In genomic region chr13:108214081-108214484, GRCm38 (mm10) we compare ENCODE assay signal across 8 mouse cellular contexts. TPM values are rescaled to one million over a fixed set of nuclear protein-coding genes. Genes with fewer than 3 reads are reported as not detected.
DNase-seq lines count a peak whose midpoint lies in the region; ATAC-seq and TF ChIP-seq lines count a peak whose summit lies in the region.

Elovl7 (plus strand) TSS chr13:108214404.

- peak; percentile 64 for TF ChIP-seq CTCF in C2C12 (IDR thresholded peaks at IDR 0.05; ENCODE audit: control insufficient read depth, insufficient read depth, insufficient read length)
- no peak for TF ChIP-seq CTCF in bone marrow macrophage, adult 2 months (IDR thresholded peaks at IDR 0.05; ENCODE audit: low read depth, low read length)

- peak within 1 kb of the TSS; percentile 26 for H3K4me3 ChIP-seq in C2C12 (ENCODE audit: insufficient read depth, poor library complexity, severe bottlenecking)
- H3K4me3 ChIP-seq in bone marrow macrophage, adult 2 months (ENCODE audit: insufficient read depth, low read length): peak within 1 kb of the TSS; percentile 80
- H3K4me3 ChIP-seq in embryonic facial prominence, embryonic 15.5 days (replicated peaks): peak within 1 kb of the TSS; percentile 67
- peak within 1 kb of the TSS; percentile 76 to 83 for H3K4me3 ChIP-seq in heart, embryonic 14.5 days (ENCODE audit: control insufficient read depth in 1 of 2, insufficient read depth in 1 of 2, low read depth in 1 of 2, low read length in 2 of 2)
- peak within 1 kb of the TSS; percentile 65 for H3K4me3 ChIP-seq in liver, embryonic 12.5 days
- H3K4me3 ChIP-seq in stomach, embryonic 16.5 days (replicated peaks; ENCODE audit: low read length): peak within 1 kb of the TSS; percentile 81

- H3K27ac ChIP-seq in bone marrow macrophage, adult 2 months (ENCODE audit: insufficient read depth, low read depth, low read length): no peak within 1 kb of the TSS
- peak within 1 kb of the TSS; percentile 69; the same call in 1 of the 2 replicates for H3K27ac ChIP-seq in embryonic facial prominence, embryonic 15.5 days (replicated peaks)
- H3K27ac ChIP-seq in heart, embryonic 14.5 days (replicated peaks in 1 of 2; ENCODE audit: control insufficient read depth in 1 of 2, insufficient read depth in 1 of 2, low read depth in 2 of 2, low read length in 2 of 2): no peak within 1 kb of the TSS
- H3K27ac ChIP-seq in liver, embryonic 12.5 days: no peak within 1 kb of the TSS
- H3K27ac ChIP-seq in stomach, embryonic 16.5 days (ENCODE audit: low read length): peak within 1 kb of the TSS; percentile 73

- peak; percentile 91 for ATAC-seq in embryonic facial prominence, embryonic 15.5 days (ENCODE audit: insufficient number of reproducible peaks, low FRiP score, low TSS enrichment, low read depth)
- peak; percentile 84 for ATAC-seq in heart, embryonic 14.5 days (ENCODE audit: insufficient number of reproducible peaks, insufficient read depth, low FRiP score, low read depth)
- ATAC-seq in liver, embryonic 12.5 days: peak; percentile 93
- peak; percentile 95 for ATAC-seq in stomach, embryonic 16.5 days (ENCODE audit: insufficient read depth, low FRiP score)

- peak within 1 kb of the TSS; percentile 100 for H3K4me2 ChIP-seq in embryonic facial prominence, embryonic 15.5 days (replicated peaks)
- H3K4me2 ChIP-seq in heart, embryonic 14.5 days (ENCODE audit: low read length): peak within 1 kb of the TSS; percentile 100
- peak within 1 kb of the TSS; percentile 97 for H3K4me2 ChIP-seq in liver, embryonic 12.5 days
- H3K4me2 ChIP-seq in stomach, embryonic 16.5 days (ENCODE audit: low read depth, low read length): peak within 1 kb of the TSS; percentile 97

- under 1% methylated on average over 26 of the region's 40 CpGs for WGBS in embryonic facial prominence, embryonic 15.5 days
- under 1% methylated on average over 38 of the region's 40 CpGs for WGBS in heart, embryonic 14.5 days
- WGBS in liver, embryonic 12.5 days (ENCODE audit: insufficient replicate concordance): under 1% methylated on average over 24 of the region's 40 CpGs
- 1% methylated on average over 37 of the region's 40 CpGs for WGBS in stomach, embryonic 16.5 days

- peaks cover under 1% of the 10 kb centered on the region for H3K27me3 ChIP-seq in C2C12 (ENCODE audit: control insufficient read depth, insufficient read depth, insufficient read length)
- peaks cover 21% of the 10 kb centered on the region for H3K27me3 ChIP-seq in embryonic facial prominence, embryonic 15.5 days
- peaks cover 51% of the 10 kb centered on the region for H3K27me3 ChIP-seq in heart, embryonic 14.5 days (ENCODE audit: control insufficient read depth, insufficient read depth, low read length)
- H3K27me3 ChIP-seq in liver, embryonic 12.5 days (replicated peaks): peaks cover 43% of the 10 kb centered on the region
- no peaks in the 10 kb centered on the region for H3K27me3 ChIP-seq in stomach, embryonic 16.5 days (ENCODE audit: control insufficient read depth, insufficient read depth, low read length)

- DNase-seq in kidney, postnatal 10 days: peak; percentile 93
- peak; percentile 89 for DNase-seq in naive thymus-derived CD4-positive, alpha-beta T cell, adult 2 months (ENCODE audit: low read depth)

- H3K79me3 ChIP-seq in C2C12 (ENCODE audit: low read depth): no peaks in the 10 kb centered on the region

- no peaks in the 10 kb centered on the region for H3K4me1 ChIP-seq in bone marrow macrophage, adult 2 months (ENCODE audit: control insufficient read depth, insufficient read depth, low read length)
- H3K4me1 ChIP-seq in embryonic facial prominence, embryonic 15.5 days: peaks cover 14% of the 10 kb centered on the region; the same call in 1 of the 2 replicates
- H3K4me1 ChIP-seq in heart, embryonic 14.5 days (ENCODE audit: control insufficient read depth in 2 of 2, insufficient read depth in 2 of 2, low read length in 2 of 2): peaks cover 2 to 5% of the 10 kb centered on the region in 2 experiments; a peak in 2 of 4 replicates
- H3K4me1 ChIP-seq in liver, embryonic 12.5 days: peaks cover 24% of the 10 kb centered on the region
- H3K4me1 ChIP-seq in stomach, embryonic 16.5 days (ENCODE audit: control insufficient read depth, insufficient read depth, low read length): 0 out of 2 replicates have a peak, but pooled peaks cover 3% of the 10 kb centered on the region

- H3ac ChIP-seq in C2C12 (ENCODE audit: control insufficient read depth, insufficient read length, low read depth): peak within 1 kb of the TSS; percentile 68

- H3K79me2 ChIP-seq in C2C12 (ENCODE audit: control insufficient read depth, insufficient read depth): no peaks in the 10 kb centered on the region

- H3K9ac ChIP-seq in embryonic facial prominence, embryonic 15.5 days: peak within 1 kb of the TSS; percentile 50
- H3K9ac ChIP-seq in heart, embryonic 14.5 days (ENCODE audit: low read length): peak within 1 kb of the TSS; percentile 73
- H3K9ac ChIP-seq in liver, embryonic 12.5 days: peak within 1 kb of the TSS; percentile 71
- H3K9ac ChIP-seq in stomach, embryonic 16.5 days (ENCODE audit: low read length): peak within 1 kb of the TSS; percentile 84

- TF ChIP-seq POLR2A in bone marrow macrophage, adult 2 months (IDR thresholded peaks at IDR 0.05; ENCODE audit: borderline replicate concordance, low read depth, low read length): no peak

- no peaks in the 10 kb centered on the region for H3K9me3 ChIP-seq in embryonic facial prominence, embryonic 15.5 days (replicated peaks)
- H3K9me3 ChIP-seq in heart, embryonic 14.5 days (ENCODE audit: control insufficient read depth, low read length): no peaks in the 10 kb centered on the region
- no peaks in the 10 kb centered on the region for H3K9me3 ChIP-seq in liver, embryonic 12.5 days (replicated peaks)
- H3K9me3 ChIP-seq in stomach, embryonic 16.5 days (replicated peaks; ENCODE audit: control insufficient read depth, low read length): no peaks in the 10 kb centered on the region

- H3K36me3 ChIP-seq in C2C12 (ENCODE audit: control insufficient read depth, insufficient read depth): no peaks in the 10 kb centered on the region
- no peaks in the 10 kb centered on the region for H3K36me3 ChIP-seq in embryonic facial prominence, embryonic 15.5 days
- no peaks in the 10 kb centered on the region for H3K36me3 ChIP-seq in heart, embryonic 14.5 days (ENCODE audit: control insufficient read depth, insufficient read depth, low read length)
- no peaks in the 10 kb centered on the region for H3K36me3 ChIP-seq in liver, embryonic 12.5 days
- H3K36me3 ChIP-seq in stomach, embryonic 16.5 days (ENCODE audit: control insufficient read depth, insufficient read depth, low read length): no peaks in the 10 kb centered on the region

TF ChIP-seq in C2C12, 6 proteins besides CTCF, POLR2A, EP300 and RAD21:
- TF ChIP-seq MAX (IDR thresholded peaks at IDR 0.05): no peak
- TF ChIP-seq FOSL1 (IDR thresholded peaks at IDR 0.05; ENCODE audit: insufficient read depth, low read length, poor library complexity, severe bottlenecking): no peak
- no peak for TF ChIP-seq MYOG (IDR thresholded peaks at IDR 0.05; ENCODE audit: control insufficient read depth, extremely low read depth, insufficient read length)
- TF ChIP-seq MYOD1 (IDR thresholded peaks at IDR 0.05; ENCODE audit: control insufficient read depth, insufficient read length, low read depth): no peak
- no peak for TF ChIP-seq USF1 (IDR thresholded peaks at IDR 0.05; ENCODE audit: low read depth)
- no peak for TF ChIP-seq CEBPB (IDR thresholded peaks at IDR 0.05; ENCODE audit: low read depth)

RNA-seq across cellular contexts. Expression of gene Elovl7, which starts in this region (rescaled TPM):
- 0.51 TPM for polyA plus RNA-seq in C2C12 (2012; fragmentation: generic; extraction: Trizol)
- polyA plus RNA-seq in bone marrow macrophage, adult 2 months (2012; ENCODE audit: insufficient read depth, insufficient read length, missing spikeins): 0.27 TPM in 1 of 2 replicates, not detected in the other
- 11.8 and 12.3 TPM in 2 replicates for polyA plus RNA-seq in embryonic facial prominence, embryonic 15.5 days (2015; fragmentation: Nextera tagmentation; extraction: Ambion mirVana)
- 2.3 and 2.9 TPM in 2 replicates for polyA plus RNA-seq in heart, embryonic 14.5 days (2014; fragmentation: Nextera tagmentation; extraction: Ambion mirVana)
- polyA plus RNA-seq in liver, embryonic 12.5 days (2016; fragmentation: Nextera tagmentation; extraction: Ambion mirVana): 2.2 and 2.5 TPM in 2 replicates
- polyA plus RNA-seq in stomach, embryonic 16.5 days (2015; fragmentation: Nextera tagmentation; extraction: Ambion mirVana): 28.4 and 38.5 TPM in 2 replicates

Comparison
In these comparisons a context has a peak if more than half of its experiments do, and no peak if none do; other contexts are left out.
1. H3K4me3 ChIP-seq: peak in every context shown above with its lines; median percentile 81 in stomach, embryonic 16.5 days; 80 in bone marrow macrophage, adult 2 months; 80 in heart, embryonic 14.5 days; 67 in embryonic facial prominence, embryonic 15.5 days; 65 in liver, embryonic 12.5 days; 26 in C2C12.
2. H3K27ac ChIP-seq: peak in embryonic facial prominence, embryonic 15.5 days (single experiment) and stomach, embryonic 16.5 days (single experiment); none in bone marrow macrophage, adult 2 months (single experiment), heart, embryonic 14.5 days (0 of 2) and liver, embryonic 12.5 days (single experiment).
3. Peak in every context shown above with its lines, with median percentiles within 50 percentile points of each other: ATAC-seq, H3K4me2 ChIP-seq and H3K9ac ChIP-seq.